Mouse (Mus musculus): Measurements from ENCODE around the gene Fblim1. TPM values are rescaled to one million over a fixed set of nuclear protein-coding genes. Genes with fewer than 3 reads are reported as not detected.

The Fblim1 gene
- polyA plus RNA-seq, 1 experiment from 2014 or later, result 58.1 TPM

GRCm38 (mm10) chr4:141552484-141552883, 53.4 kb downstream of the Fblim1 start:
- Histone ChIP-seq H3K4me3 (replicated peaks; ENCODE audit: low read depth, low read length) (no peak overlapping the region), H3K9ac (ENCODE audit: low read depth, low read length) (no peak overlapping the region), H3K27ac (no peak overlapping the region), H3K4me2 (ENCODE audit: low read length) (no peak overlapping the region), H3K27me3 (ENCODE audit: insufficient read depth, low read length) (no peaks in the 10 kb centered on the region), H3K9me3 (replicated peaks; ENCODE audit: low read length) (no peaks in the 10 kb centered on the region), H3K4me1 (replicated peaks; ENCODE audit: insufficient read depth, low read length) (no peaks in the 10 kb centered on the region; the same call in 1 of the 2 replicates), H3K36me3 (ENCODE audit: insufficient read depth, low read length) (no peaks in the 10 kb centered on the region)
- WGBS, result 31% methylated on average over 2 of the region's 2 CpGs
- peak; percentile 68 for ATAC-seq (replicated peaks; ENCODE audit: low FRiP score, low read depth)
- DNase-seq (ENCODE audit: low spot score), result no peak
- TF ChIP-seq CTCF (IDR thresholded peaks at IDR 0.05; ENCODE audit: low read depth), result no peak

- no peaks in the 10 kb centered on the region; the same call in 1 of the 2 replicates for H3K4me1 ChIP-seq (replicated peaks; ENCODE audit: insufficient read depth, low read length)
- no peaks in the 10 kb centered on the region for H3K36me3 ChIP-seq (ENCODE audit: insufficient read depth, low read length)
- WGBS, result 14% methylated on average over 9 of the region's 9 CpGs
- TF ChIP-seq CTCF (IDR thresholded peaks at IDR 0.05; ENCODE audit: low read depth), result no peak
- peak overlapping the region; percentile 98; the same call in 1 of the 2 replicates for H3K9ac ChIP-seq (ENCODE audit: low read depth, low read length)
- no peaks in the 10 kb centered on the region for H3K9me3 ChIP-seq (replicated peaks; ENCODE audit: low read length)
- H3K4me3 ChIP-seq (replicated peaks; ENCODE audit: low read depth, low read length), result peak overlapping the region; percentile 78
- no peak for DNase-seq (ENCODE audit: low spot score)
- peak overlapping the region; percentile 78 for H3K4me2 ChIP-seq (ENCODE audit: low read length)
- no peaks in the 10 kb centered on the region for H3K27me3 ChIP-seq (ENCODE audit: insufficient read depth, low read length)
- peak overlapping the region; percentile 100 for H3K27ac ChIP-seq
- no peak for ATAC-seq (replicated peaks; ENCODE audit: low FRiP score, low read depth)
Measured at GRCm38 (mm10) chr4:141547299-141547698, 58.6 kb downstream of the Fblim1 start.

- no peaks in the 10 kb centered on the region for H3K36me3 ChIP-seq (ENCODE audit: insufficient read depth, low read length)
- under 1% methylated on average over 96 of the region's 98 CpGs for WGBS
- no peaks in the 10 kb centered on the region for H3K9me3 ChIP-seq (replicated peaks; ENCODE audit: low read length)
- no peaks in the 10 kb centered on the region; the same call in 1 of the 2 replicates for H3K4me1 ChIP-seq (replicated peaks; ENCODE audit: insufficient read depth, low read length)
- H3K9ac ChIP-seq (ENCODE audit: low read depth, low read length), result peak overlapping the region; percentile 98
- ATAC-seq (replicated peaks; ENCODE audit: low FRiP score, low read depth) (peak; percentile 80), DNase-seq (ENCODE audit: low spot score) (peak; percentile 95)
- peak overlapping the region; percentile 78 for H3K4me3 ChIP-seq (replicated peaks; ENCODE audit: low read depth, low read length)
- peak overlapping the region; percentile 78 for H3K4me2 ChIP-seq (ENCODE audit: low read length)
- no peaks in the 10 kb centered on the region for H3K27me3 ChIP-seq (ENCODE audit: insufficient read depth, low read length)
- peak overlapping the region; percentile 100 for H3K27ac ChIP-seq
- peak; percentile 14; the same call in 1 of the 2 replicates for TF ChIP-seq CTCF (IDR thresholded peaks at IDR 0.05; ENCODE audit: low read depth)
Measured at GRCm38 (mm10) chr4:141546334-141547200, 59.3 kb downstream of the Fblim1 start.

GRCm38 (mm10) chr4:141545743-141546333, 60.1 kb downstream of the Fblim1 start:
- no peaks in the 10 kb centered on the region for H3K36me3 ChIP-seq (ENCODE audit: insufficient read depth, low read length)
- peak overlapping the region; percentile 98 for H3K9ac ChIP-seq (ENCODE audit: low read depth, low read length)
- no peaks in the 10 kb centered on the region for H3K27me3 ChIP-seq (ENCODE audit: insufficient read depth, low read length)
- H3K27ac ChIP-seq, result peak overlapping the region; percentile 100
- peak overlapping the region; percentile 78 for H3K4me3 ChIP-seq (replicated peaks; ENCODE audit: low read depth, low read length)
- under 1% methylated on average over 41 of the region's 56 CpGs for WGBS
- peak overlapping the region; percentile 85 for H3K4me2 ChIP-seq (ENCODE audit: low read length)
- DNase-seq (ENCODE audit: low spot score) (peak; percentile 98), ATAC-seq (replicated peaks; ENCODE audit: low FRiP score, low read depth) (peak; percentile 82)
- H3K4me1 ChIP-seq (replicated peaks; ENCODE audit: insufficient read depth, low read length), result no peaks in the 10 kb centered on the region; the same call in 1 of the 2 replicates
- TF ChIP-seq CTCF (IDR thresholded peaks at IDR 0.05; ENCODE audit: low read depth), result no peak
- H3K9me3 ChIP-seq (replicated peaks; ENCODE audit: low read length), result no peaks in the 10 kb centered on the region

GRCm38 (mm10) chr4:141545071-141545742, 60.7 kb downstream of the Fblim1 start:
- peak overlapping the region; percentile 98 for H3K9ac ChIP-seq (ENCODE audit: low read depth, low read length)
- peak; percentile 46 for ATAC-seq (replicated peaks; ENCODE audit: low FRiP score, low read depth)
- no peaks in the 10 kb centered on the region; the same call in 1 of the 2 replicates for H3K4me1 ChIP-seq (replicated peaks; ENCODE audit: insufficient read depth, low read length)
- peak overlapping the region; percentile 85 for H3K4me2 ChIP-seq (ENCODE audit: low read length)
- H3K9me3 ChIP-seq (replicated peaks; ENCODE audit: low read length), result no peaks in the 10 kb centered on the region
- no peaks in the 10 kb centered on the region for H3K36me3 ChIP-seq (ENCODE audit: insufficient read depth, low read length)
- peak; percentile 58 for DNase-seq (ENCODE audit: low spot score)
- no peak for TF ChIP-seq CTCF (IDR thresholded peaks at IDR 0.05; ENCODE audit: low read depth)
- WGBS, result under 1% methylated on average over 45 of the region's 45 CpGs
- H3K27me3 ChIP-seq (ENCODE audit: insufficient read depth, low read length), result no peaks in the 10 kb centered on the region
- peak overlapping the region; percentile 78 for H3K4me3 ChIP-seq (replicated peaks; ENCODE audit: low read depth, low read length)
- H3K27ac ChIP-seq, result peak overlapping the region; percentile 100

- no peak for TF ChIP-seq CTCF (IDR thresholded peaks at IDR 0.05; ENCODE audit: low read depth)
- Histone ChIP-seq H3K4me2 (ENCODE audit: low read length) (peak overlapping the region; percentile 85), H3K4me3 (replicated peaks; ENCODE audit: low read depth, low read length) (peak overlapping the region; percentile 78), H3K4me1 (replicated peaks; ENCODE audit: insufficient read depth, low read length) (peaks cover under 1% of the 10 kb centered on the region), H3K9ac (ENCODE audit: low read depth, low read length) (no peak overlapping the region), H3K36me3 (ENCODE audit: insufficient read depth, low read length) (no peaks in the 10 kb centered on the region), H3K27ac (peak overlapping the region; percentile 100), H3K9me3 (replicated peaks; ENCODE audit: low read length) (no peaks in the 10 kb centered on the region), H3K27me3 (ENCODE audit: insufficient read depth, low read length) (no peaks in the 10 kb centered on the region)
- ATAC-seq (replicated peaks; ENCODE audit: low FRiP score, low read depth) (no peak), DNase-seq (ENCODE audit: low spot score) (no peak)
- WGBS, result 34% methylated on average over 2 of the region's 2 CpGs
Measured at GRCm38 (mm10) chr4:141544536-141544935, 61.4 kb downstream of the Fblim1 start.

All from kidney, postnatal 0 days (tissue).